Mouse (Mus musculus) midbrain, embryonic 15.5 days (tissue): Measurements from ENCODE around the gene Map3k12. TPM values are rescaled to one million over a fixed set of nuclear protein-coding genes. Genes with fewer than 3 reads are reported as not detected.

Experiments used
- polyA plus RNA-seq: library from polyadenylated mRNA; unstranded; fragments of >200 nt; fragmentation: Nextera tagmentation; extraction: Ambion mirVana; gene quantifications from 2 replicates; pipeline ENCODE4 v1.2.1, GENCODE M21; 2015

Map3k12 gene
- polyA plus RNA-seq, 1 experiment from 2014 or later, result 63.6 TPM

Other genes with a start within 250 kb of the Map3k12 start
- gene Gm9918, start 246.5 kb downstream of the Map3k12 start, polyA plus RNA-seq, result 0.10 TPM in 1 of 2 replicates, not detected in the other
- gene Mfsd5, start 237.6 kb downstream of the Map3k12 start, polyA plus RNA-seq, result 58.5 and 64.0 TPM in 2 replicates
- gene Espl1, start 220.8 kb downstream of the Map3k12 start, polyA plus RNA-seq, result 5.5 and 7.5 TPM in 2 replicates
- gene Pfdn5, start 190.9 kb downstream of the Map3k12 start, polyA plus RNA-seq, result 450 and 466 TPM in 2 replicates
- gene Myg1, start 185.4 kb downstream of the Map3k12 start, polyA plus RNA-seq, result 91.8 and 103 TPM in 2 replicates
- gene Aaas, start 166.3 kb downstream of the Map3k12 start, polyA plus RNA-seq, result 37.4 and 37.9 TPM in 2 replicates
- 0.09 and 0.26 TPM in 2 replicates for gene Sp7, start 149.9 kb downstream of the Map3k12 start, polyA plus RNA-seq
- gene Sp1, start 110.9 kb downstream of the Map3k12 start, polyA plus RNA-seq, result 3.4 and 4.1 TPM in 2 replicates
- 0.30 and 0.34 TPM in 2 replicates for gene Amhr2, start 71.7 kb downstream of the Map3k12 start, polyA plus RNA-seq
- 103 and 107 TPM in 2 replicates for gene Prr13, start 58.0 kb downstream of the Map3k12 start, polyA plus RNA-seq
- 123 and 126 TPM in 2 replicates for gene Pcbp2, start 46.5 kb downstream of the Map3k12 start, polyA plus RNA-seq
- 13.8 and 16.1 TPM in 2 replicates for gene Gm10337, start 13.3 kb downstream of the Map3k12 start, polyA plus RNA-seq
- 104 and 108 TPM in 2 replicates for gene Tarbp2, start 1.1 kb upstream of the Map3k12 start, polyA plus RNA-seq
- 1.8 and 2.4 TPM in 2 replicates for gene Npff, start 7.9 kb upstream of the Map3k12 start, polyA plus RNA-seq
- gene Gm28047, start 108.0 kb upstream of the Map3k12 start, polyA plus RNA-seq, result not detected in 2 replicates
- gene Atf7, start 108.4 kb upstream of the Map3k12 start, polyA plus RNA-seq, result 15.6 and 20.0 TPM in 2 replicates
- 39.5 and 43.4 TPM in 2 replicates for gene Atp5g2, start 155.3 kb upstream of the Map3k12 start, polyA plus RNA-seq
- 41.9 and 43.0 TPM in 2 replicates for gene Calcoco1, start 205.1 kb upstream of the Map3k12 start, polyA plus RNA-seq